Mouse (Mus musculus) layer of hippocampus, adult 9-11 months (tissue): ENCODE data around the gene Dock1.

Experiments used
- DNase-seq: peaks from one replicate; pipeline ENCODE4 v3.0.0; 2022

Dock1 gene

DNA sequence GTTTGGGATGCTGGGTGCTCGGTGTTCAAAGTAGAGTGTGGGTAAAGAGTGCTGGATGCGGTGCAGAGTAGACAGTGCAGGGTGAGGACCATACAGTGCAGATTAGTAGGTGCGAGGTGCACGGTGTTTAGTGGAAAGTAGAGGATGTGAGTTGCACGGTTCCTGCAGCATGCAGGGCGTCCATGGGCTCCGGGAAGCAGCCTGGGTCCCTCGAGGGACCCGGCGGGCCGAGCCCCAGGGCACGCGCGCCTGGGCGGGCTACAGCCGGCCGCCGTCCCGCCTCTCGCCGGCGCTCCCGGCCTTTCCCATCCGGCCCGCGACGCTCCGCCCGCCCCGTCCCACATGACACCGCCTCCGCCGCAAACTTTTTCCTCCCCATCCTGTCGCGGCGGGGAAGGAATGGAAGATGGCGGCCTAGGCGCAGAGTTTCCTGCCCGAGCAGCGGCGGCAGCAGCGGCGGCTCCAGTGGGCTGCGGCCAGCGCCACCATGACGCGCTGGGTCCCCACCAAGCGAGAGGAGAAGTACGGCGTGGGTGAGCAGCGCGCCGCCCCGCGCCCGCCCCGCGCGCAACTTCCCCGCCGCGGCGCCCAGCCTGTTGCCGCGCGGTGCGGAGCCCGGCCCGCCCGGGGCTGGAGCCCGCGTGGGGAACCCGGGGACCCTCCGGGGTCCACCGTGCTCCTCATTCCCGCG, at the start of gene Dock1:
Gene Dock1, plus strand, starts transcription at position 343 of the 691 bp plus-strand sequence.
- DNase-seq: peak; percentile 28

DNA sequence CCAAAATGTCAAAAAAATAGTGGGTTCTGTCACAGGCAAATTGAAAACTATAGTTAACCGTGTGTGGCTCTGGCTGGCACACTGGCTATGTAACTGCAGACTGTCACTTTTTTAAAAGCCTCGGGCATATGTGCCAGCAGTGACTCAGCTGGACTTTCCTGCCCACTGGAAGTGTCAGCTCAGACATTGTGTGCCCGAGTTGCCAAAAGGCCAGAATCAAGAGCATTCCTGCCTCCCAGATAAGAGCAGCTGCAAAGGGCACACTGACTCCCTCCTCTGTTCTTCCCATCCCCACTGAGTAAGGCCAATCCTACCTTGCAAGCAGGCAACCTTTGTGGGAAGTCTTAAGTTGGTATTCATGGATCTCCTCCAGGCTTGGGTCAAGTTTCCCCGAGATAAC, 42.5 kb upstream of the Dock1 start:
- DNase-seq: no peak

DNA sequence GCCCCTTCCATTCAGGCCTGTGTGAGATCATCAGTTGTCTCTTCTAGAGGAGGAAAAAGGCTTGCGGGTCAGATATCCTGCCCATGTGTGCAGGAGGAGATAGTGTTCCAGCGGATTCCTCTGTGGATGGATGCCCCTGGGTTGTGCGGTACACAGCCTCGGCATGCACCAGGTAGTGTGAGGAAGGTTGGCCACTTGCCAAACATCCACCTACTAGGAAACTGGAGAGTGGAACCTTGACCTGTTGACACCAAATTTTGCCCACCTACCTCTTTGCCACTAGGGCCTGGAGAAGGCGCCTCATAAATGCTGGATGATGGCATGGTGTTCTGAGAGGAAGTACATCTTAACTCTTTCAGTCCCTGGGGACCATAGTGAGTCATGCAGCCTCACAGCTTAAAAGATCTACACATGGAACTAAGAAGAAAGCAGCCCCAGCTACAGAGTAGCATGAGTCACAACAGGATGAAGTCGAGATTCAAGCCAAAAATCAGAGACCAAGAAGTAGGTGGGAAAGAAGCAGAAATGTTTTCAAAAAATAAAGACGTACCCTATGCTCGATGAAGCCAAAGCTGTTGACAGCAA, 20.1 kb upstream of the Dock1 start:
- no peak for DNase-seq

DNA sequence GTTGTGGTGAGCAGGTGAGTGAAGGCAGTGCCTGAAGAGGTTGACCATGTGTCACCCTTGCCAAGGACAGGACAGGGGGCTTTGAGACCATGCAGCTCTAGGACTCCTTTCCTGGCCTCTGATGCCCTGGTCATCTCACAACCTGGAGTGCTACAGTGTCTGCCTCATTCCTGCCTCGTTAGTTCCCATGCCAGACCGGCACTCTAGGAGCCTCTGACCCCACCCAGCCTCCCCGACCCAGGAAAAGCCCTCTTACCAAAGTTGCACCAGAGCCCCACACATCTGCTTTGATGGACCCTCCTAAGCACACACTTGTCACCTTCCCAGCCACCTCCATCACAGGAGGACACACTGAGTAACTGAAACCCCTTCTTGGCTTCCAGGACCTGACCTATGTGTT, 19.4 kb upstream of the Dock1 start:
- DNase-seq: no peak

DNA sequence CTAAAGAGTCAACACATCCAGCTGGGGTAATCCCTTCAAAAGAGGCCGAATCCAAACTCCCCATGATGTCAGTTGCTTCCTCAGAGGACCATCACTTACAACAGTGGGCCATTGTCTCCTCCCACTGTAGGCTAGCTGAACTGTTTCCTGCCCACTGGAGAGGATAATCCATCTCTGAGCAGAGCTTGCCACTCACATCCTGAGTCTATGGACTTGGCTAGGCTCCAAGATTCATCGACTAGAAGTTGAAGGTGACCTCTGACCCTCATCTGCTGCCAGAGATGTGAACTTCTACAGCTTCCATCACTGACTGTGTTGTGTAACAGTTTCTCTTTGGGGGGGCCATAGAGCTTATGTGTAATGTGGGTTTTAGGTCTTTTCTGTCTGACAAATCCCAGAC, 7.2 kb upstream of the Dock1 start:
- no peak for DNase-seq

DNA sequence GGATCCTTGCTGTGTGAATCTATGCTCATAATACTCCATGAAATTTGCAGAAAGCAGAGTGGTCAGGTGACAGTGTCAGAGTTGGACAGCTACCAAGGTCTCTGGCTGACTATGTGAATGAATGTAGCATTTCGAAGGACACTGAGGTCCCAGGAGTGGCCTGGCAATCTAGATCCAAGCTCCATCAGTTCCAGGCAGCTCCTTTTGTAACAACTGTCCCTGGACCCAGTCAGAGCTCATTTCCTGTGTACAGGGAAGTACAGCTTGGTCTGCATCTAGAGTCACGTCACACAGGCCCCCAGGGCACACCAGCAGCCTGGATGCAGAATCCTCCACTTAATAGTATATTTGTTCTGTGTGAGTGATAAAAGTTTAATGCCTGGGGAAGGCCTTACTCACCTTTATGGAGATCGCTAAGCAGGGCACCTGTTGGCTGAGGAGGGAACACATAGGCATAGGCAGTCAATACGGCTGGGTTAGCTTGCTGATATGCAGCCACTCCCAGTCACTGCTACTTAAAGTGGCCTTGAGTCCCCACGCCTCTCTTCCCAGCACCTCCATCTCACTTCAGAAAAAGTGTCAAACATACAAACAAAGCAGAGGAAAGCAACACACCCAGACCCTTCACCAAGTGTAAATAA, 4.7 kb upstream of the Dock1 start:
- DNase-seq: no peak

DNA sequence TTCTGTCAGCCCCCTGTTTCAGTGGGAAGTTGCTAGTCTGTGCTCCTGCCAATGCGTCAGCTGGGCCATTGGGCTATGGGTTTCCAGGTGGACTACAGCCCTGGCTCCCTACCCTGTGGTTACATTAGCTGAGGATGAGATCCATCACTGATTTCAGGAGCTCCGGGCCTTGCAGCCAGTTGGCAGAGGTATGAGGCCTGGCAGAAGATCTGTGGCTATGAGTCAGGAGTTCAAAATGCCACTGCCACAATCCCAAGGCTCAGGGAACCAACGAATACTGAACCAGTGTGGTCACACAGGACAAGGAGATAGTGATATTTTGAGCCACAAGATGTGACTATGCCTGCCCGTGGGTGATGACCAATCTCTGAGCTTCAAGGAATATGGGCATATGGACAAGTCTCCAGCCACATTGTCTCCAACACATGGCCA, 3.2 kb upstream of the Dock1 start:
- DNase-seq: no peak

DNA sequence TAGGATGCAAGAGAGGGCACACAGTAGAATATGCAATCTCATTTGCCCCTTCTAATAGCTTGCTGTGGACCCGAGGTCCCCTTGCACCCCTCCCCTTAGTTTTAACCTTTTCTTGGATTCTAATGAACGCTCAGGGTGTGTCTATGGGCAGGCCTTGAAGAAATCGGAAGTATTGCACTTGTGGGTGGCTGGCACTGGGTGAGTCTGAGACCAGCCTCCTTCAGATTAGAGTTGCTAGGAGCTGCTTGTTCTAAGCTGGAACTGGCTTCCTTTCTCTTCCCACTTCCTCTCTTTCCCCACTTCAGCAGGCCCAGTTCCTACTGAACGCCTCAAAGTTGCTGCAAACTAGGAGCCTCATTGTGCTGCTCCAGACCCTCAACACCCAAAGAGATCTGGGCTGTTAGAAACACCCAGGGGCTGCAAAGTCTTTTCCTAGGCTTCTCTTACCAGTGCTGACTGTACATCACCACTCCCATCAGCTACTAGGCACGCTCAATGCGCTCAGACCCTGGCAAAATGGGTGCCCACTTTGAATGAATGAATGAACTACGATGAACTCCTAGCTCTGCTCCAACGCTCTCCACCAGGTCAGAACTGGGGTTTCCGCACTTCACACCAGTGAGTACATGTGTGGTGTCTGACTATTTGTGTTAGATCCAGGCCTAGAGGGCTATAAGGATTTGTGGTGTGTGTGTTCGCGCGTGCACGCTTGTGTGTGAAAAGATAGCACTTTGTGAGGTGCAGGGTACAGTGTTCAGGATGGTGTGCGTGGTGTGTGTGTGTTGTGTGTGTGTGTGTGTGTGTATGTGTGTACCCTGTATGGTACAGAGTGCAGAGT, 761 bp upstream of the Dock1 start:
- DNase-seq: no peak

DNA sequence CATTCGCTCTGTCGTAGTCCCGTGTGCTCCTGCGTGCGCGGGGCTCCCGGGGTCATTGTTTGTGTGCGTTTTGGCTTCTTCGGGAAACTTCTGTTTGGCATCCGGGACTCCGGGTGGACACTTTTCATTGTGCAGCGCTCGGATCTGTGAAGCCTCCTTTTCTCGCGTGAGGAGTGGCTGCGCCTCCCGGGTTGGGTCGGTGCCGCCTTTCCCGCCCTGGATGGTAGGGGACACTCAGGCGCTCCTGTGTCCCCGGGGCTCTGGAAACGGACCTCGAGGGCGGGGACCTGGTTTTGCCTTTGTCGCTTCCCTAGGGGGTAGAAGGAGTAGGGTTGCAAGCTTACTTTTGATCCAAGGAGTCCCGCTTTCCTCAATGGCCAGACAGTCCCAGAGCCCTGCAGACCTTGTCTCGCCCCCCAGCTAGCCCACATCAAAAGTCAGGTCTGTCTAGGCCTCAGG, 578 bp downstream of the Dock1 start:
- DNase-seq: no peak

DNA sequence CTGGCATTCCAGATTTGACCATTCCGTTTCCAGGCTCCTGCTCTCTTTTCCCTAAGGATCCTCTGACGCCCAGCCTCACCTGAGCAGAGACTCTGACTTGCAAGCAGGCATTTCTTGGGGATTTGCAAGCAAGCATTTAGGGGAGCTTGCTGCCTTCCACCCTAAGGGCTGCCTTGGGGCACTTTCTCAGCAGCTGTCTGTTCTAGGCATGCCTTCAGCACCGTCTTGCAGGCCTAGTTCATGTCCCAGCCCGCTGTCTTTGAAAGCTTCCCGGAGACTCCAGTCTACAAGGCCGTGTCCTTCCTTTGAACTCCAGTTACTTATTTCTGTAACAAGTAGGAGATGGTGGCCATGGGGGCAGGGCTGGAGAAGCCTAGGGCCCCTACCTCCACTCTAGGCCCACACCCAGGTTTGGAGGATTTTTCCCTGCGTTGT, 1.0 kb downstream of the Dock1 start:
- no peak for DNase-seq

DNA sequence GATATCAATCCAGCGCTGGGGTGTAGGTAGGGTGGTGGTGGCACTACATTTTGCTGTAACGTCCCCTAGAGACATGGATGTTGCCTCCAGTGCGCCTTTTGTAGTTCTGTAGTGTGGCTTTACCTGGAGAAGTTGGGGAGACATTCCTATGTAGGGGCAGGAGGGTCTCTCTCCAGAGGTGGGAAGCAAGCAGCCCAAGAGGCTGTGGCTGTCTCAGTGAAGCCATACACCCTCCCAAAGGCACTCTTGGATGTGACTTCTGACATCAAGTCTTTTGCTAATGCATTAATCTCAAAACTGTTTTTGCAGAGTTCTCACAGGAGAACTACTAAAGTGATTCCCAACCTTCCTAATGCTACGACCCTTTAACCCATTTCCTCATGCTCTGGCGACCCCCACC, 2.7 kb downstream of the Dock1 start:
- DNase-seq: no peak

DNA sequence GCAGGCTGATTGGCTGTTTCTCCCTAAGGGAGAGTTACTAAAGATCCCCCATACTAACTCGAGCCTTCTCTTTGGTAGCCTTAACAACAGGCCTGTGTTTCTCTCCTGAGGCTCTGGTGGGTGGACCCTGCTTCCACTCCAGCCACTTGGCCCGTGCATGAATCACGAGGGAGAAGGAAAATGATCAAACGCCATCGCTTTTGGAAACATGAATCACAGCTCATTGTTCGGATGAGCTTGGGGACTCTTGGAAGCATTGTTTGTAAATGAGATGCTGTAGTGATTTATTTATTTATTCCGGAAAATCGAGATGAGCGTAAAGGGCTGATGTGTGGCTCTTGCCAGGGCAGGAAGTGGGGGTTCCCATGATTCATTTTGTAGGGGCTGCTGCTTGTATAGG, 3.5 kb downstream of the Dock1 start:
- peak; percentile 61 for DNase-seq

DNA sequence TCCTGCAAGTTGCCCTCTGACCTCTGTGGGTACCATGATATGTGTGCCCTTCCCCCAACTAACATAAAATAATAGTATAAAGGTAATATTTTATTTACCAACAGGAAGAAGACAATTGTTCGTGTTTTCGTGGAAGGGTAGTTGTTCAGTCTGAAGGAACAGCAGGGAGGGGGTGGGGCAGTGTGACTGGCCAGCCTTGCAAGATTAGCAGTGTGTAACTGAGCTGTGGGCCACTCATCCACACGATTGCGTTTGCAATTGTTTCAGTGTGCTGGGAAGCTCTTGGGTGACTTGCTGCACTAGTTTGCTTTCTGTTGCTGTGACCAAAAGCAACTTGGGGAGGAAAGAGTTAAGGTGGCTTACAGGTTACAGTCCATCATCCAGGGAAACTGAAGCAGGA, 7.4 kb downstream of the Dock1 start:
- no peak for DNase-seq

DNA sequence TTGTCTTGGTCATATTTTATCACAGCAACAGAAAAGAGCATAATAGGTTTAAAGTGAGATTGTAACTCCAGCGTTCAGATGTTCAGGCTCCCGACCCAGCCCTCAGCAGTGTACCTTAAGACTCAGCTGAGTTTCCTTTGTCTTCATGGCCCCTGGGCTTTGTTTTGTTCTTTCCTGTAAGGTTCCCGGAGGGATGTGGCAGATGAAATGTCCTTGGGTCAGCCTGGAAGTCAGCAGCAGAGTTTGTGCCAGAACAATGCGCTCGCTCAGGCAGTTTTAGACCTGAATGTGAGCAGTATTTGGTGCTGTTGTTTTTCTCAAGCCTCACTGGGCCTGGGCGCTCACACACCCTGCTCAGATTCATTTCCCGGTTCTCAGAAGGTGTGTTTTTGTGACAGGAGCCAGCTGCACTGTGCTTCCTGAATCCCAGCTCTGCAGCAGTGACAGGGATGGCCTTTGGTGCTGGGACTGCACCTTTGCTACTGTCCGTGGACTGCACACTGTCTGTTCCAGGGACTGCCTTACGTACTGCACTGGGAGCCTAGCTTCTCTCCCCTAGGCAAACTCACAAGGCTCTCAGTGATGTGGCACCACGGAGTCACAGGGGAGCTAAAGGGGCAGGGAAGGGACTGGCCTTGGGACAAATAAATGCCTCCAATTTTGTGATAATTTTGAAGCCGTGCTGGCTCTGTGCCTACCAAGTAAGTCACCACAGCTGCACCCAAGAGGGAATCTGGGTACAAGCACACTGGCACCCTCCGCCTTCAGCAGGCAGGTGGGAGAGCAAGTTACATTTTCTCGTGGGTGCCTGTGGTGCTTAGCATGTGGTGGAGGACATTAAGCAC, 9.1 kb downstream of the Dock1 start:
- no peak for DNase-seq

DNA sequence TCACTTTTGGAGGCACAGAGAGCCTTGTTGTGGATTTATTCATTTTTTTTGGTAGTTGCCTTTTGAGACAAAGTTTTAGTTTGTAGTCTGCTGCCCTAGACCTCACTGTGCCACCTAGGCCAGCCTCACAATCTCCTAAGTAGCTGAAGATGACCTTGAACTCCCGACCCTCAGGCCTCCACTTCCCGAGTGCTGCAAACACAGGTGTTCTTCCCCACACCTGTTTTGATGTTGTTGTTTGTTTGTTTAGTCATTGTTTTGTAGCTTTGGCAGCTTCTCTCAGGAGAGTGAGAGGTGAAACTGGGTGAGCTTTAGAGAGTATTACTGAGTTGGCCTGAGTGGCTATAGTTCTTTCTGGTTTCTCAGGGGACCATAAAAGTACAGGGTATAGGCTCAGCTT, 9.7 kb downstream of the Dock1 start:
- no peak for DNase-seq

DNA sequence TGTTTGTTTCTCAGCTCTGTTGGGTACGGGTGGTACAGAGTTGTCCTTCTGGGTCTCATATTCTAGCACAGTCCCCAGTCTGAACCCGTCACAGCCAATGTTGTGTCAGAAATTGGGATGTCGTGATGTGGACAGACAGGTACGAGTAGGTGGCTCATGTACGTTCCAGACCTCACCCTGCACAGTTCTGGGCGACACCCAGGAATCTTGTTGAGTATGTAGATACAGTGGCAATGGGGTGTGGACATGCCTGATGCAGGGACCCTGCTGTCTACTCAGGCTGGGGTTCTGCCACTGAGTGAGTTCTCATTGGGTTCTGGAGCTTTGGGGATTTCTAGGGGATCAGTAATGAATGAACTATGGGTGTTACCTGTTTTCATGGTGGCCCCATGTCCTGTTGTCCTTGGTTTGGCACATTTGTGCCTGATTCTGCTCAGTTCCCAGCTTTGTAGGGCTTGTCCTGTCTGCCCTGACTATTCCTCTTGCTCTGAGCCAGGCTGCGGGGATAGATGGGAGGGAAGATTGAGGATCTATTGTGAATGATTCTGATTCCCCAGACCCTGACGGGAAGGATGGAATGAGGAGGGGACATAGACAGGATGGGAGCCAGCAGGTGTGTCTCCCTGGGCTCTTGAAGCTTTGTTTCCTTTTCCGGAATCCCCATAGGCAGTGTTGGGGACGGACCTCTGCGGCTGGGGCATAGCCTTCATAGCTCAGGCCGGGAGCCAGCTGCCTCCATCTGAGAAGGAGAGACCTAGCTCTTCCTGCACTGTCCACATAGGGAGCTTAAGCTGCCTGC, 11.5 kb downstream of the Dock1 start:
- no peak for DNase-seq

DNA sequence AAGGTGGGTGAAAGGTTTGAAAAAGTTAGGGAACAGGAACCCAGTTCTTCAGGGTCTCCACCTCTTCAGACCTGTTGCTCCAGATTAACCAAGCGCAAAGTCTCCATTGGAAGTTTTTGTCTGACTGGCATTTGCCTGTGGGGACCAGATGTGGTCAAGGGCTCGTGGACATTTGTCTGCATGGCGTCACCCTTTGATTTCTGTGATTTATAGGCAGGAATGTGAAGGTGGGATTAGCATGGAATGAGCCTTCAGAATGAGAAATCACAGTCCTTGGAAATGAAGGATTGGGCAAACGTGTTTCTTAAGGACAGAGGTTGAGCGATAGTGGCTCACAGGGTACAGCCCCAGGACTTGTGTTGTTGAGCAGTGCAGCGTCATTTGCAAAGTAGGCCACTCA, 17.9 kb downstream of the Dock1 start:
- DNase-seq: no peak

DNA sequence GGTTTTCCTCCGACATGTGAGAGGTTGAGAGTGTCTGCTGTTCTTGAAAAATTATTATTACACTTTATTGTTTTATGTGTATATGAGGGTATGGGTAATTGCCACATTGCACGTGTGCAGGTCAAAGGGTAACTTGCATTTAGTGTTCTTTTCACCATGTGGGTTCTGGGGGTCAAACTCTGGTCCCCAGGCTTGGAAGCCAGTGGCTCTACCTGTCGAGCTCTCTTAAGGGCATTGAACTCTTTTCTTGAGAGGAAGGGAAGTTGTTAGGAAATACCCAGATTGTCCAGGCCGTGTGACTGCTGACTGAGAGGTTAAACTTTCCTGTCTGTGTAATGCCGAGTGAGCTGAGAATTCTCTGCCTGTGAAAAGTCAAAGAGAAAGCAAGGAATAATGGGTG, 19.7 kb downstream of the Dock1 start:
- no peak for DNase-seq

DNA sequence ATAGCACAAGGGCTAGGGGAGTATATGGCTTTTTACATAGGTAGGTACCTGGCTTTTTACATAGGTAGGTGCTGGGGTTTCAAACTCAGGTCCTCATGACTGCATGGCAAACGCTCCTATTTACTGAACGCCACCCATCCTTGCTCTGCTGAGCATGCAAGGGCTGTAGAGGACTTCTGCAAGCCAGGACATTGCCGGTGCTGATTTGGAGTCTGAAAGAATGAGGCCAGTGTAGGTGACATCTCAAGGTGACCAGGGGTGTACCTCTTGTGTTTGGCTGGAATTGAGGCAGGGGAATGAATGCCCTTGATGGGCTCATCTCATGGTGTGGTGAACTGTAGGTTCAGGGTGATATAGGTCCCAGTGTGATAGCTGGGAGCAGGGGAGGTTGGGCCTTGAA, 20.4 kb downstream of the Dock1 start:
- no peak for DNase-seq

DNA sequence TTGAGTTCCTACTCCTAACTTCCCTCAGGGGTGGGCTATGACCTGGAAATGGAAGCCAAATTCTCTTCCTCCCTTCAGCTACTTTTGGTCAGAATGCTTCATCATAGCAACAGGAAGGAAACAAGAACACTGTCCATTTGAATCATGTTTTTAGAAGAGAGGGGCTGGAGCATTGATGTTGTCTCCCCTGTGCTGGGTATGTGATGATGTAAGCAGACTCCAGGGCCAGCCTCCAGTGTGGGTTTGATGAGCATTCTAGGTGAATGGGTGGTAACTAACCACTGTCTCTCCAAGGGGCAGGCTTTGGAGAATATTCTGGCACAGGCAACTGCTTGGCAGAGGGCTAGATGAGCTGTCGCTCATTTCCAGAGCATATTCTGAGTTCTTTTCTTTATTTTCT, 22.9 kb downstream of the Dock1 start:
- DNase-seq: no peak

DNA sequence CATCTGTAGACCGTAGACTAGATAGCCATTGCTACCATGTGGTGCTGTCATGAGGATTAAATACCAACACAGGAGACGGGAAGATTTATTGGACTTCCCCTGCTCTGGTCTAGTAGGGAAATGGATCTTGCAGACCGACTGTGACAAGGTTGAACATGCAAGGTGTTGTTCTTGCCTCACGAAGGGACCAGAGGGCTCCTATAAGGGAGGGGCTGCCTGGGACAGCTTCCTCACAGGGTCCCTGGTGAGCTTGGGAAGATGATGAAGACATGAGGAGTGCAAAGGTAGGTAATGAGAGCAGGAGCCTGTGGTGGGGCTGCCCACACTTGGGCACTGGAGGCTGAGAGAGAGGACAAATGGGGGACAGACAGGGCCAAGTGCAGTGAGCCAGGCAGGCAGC, 25.0 kb downstream of the Dock1 start:
- DNase-seq: no peak
